18 mouse cellular contexts compared by ENCODE assay signal in genomic region chr2:91440686-91441085, GRCm38 (mm10).
"Had no signal": no experiment of that assay in that cellular context is flagged by ENCODE, and none has a peak within 500 bp of the region (broad histone marks: within the 10 kb centered on the region; RNA-seq: fewer than 3 reads in every experiment).

No protein-coding gene starts in this region.

- H3K27me3 ChIP-seq: liver, embryonic 12.5 days; midbrain, embryonic 12.5 days; neural tube, embryonic 13.5 days; neural tube, embryonic 15.5 days had no signal

- H3K4me2 ChIP-seq: liver, embryonic 12.5 days; lung, embryonic 14.5 days; midbrain, embryonic 12.5 days; neural tube, embryonic 13.5 days; neural tube, embryonic 15.5 days had no signal

- H3K9ac ChIP-seq: liver, embryonic 12.5 days; liver, embryonic 14.5 days; lung, embryonic 14.5 days; midbrain, embryonic 12.5 days; neural tube, embryonic 13.5 days; neural tube, embryonic 15.5 days had no signal

- H3K4me3 ChIP-seq: liver, embryonic 12.5 days; midbrain, embryonic 10.5 days; midbrain, embryonic 12.5 days; myocyte; neural tube, embryonic 13.5 days; neural tube, embryonic 15.5 days had no signal

- H3K27ac ChIP-seq: liver, embryonic 12.5 days; liver, embryonic 14.5 days; midbrain, embryonic 10.5 days; midbrain, embryonic 12.5 days; neural tube, embryonic 13.5 days; neural tube, embryonic 15.5 days had no signal

- H3K36me3 ChIP-seq: liver, embryonic 12.5 days; midbrain, embryonic 12.5 days; neural tube, embryonic 13.5 days; neural tube, embryonic 15.5 days had no signal

- H3K9me3 ChIP-seq: liver, embryonic 12.5 days; midbrain, embryonic 10.5 days; midbrain, embryonic 12.5 days; neural tube, embryonic 13.5 days; neural tube, embryonic 15.5 days had no signal

- DNase-seq: midbrain, embryonic 14.5 days; retina, postnatal 1 day; right cerebral cortex, adult 18-20 months; right cerebral cortex, postnatal 25 days; right cerebral cortex, postnatal 4 days; spleen, adult 18-20 months; thymus, adult 2 months; thymus, postnatal 25 days; thymus, postnatal 4 days had no signal

- ATAC-seq: liver, embryonic 12.5 days; midbrain, embryonic 16.5 days had no signal
